Mouse (Mus musculus): ENCODE data around the gene Gns.

The Gns gene

DNA sequence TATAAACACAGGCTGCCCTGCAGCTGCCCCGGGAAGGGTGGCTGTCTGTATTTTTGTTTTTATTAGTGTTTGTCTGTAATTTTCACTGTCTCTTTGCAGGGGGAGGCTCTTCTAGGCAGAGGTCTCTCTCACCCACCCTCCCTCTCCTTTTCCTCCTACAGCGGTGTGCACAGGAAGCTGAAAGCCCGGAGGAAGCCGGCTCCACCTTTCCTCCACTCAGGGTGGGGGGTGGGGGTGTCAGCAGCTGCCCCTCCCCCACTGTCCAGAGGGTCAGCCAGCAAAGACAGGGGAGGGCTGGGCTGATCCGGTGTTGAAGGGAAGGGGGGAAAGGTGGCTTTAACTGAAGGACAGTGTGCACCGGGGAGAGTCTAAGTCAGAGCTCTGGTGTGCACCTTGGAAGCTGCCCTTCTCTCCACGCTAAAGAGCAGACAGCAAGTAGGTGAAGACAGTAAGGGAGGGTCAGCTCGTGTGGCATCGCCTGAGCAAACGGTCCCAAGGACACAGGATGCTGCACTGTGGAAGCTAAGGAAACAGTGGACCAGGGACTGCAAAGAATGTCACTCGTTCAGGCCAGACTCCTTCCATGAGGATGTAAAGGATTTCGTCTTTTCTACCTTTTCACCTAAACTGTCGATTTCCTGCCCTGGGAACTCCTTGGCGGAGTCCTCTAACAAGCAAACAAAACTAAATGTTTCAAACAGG lies 65.2 kb downstream of the Gns start:
- no peak for DNase-seq (ENCODE audit: low spot score)

- no peak for DNase-seq (ENCODE audit: low spot score)
These were observed 66.1 kb downstream of the Gns start for GRCm38 (mm10) chr10:121430764-121431540.

- peak; percentile 8 for DNase-seq (ENCODE audit: low spot score)
These were observed 67.2 kb downstream of the Gns start for GRCm38 (mm10) chr10:121432041-121432634.

GRCm38 (mm10) chr10:121432635-121433280 lies 67.9 kb downstream of the Gns start:
- peak; percentile 24 for DNase-seq (ENCODE audit: low spot score)

GRCm38 (mm10) chr10:121434441-121435103 lies 69.7 kb downstream of the Gns start:
- DNase-seq (ENCODE audit: low spot score), result no peak

GRCm38 (mm10) chr10:121435546-121436257 lies 70.8 kb downstream of the Gns start:
- DNase-seq (ENCODE audit: low spot score), result no peak

DNA sequence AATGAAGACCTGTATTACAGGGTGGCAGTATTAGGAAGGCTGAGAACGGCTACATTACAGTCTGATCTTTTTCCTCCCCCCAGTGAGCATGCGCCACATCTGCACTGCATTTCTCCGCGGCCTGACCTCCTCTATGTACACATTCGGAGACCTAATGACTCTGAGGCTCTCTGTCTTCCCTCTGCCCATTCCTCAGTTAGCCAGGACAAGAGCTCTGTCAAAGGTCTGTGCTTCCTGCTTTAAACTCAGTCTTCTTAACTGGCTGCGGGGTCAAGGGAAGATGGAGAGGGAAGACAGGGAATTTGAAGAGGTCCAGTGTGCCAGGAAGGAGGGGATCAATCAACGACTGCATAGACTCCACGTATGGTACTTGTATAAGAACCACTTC lies 71.4 kb downstream of the Gns start:
- DNase-seq (ENCODE audit: low spot score), result no peak

GRCm38 (mm10) chr10:121436693-121437092 lies 71.8 kb downstream of the Gns start:
- no peak for DNase-seq (ENCODE audit: low spot score)

- DNase-seq (ENCODE audit: low spot score), result no peak
These were observed 73.2 kb downstream of the Gns start for GRCm38 (mm10) chr10:121438109-121438508.

DNA sequence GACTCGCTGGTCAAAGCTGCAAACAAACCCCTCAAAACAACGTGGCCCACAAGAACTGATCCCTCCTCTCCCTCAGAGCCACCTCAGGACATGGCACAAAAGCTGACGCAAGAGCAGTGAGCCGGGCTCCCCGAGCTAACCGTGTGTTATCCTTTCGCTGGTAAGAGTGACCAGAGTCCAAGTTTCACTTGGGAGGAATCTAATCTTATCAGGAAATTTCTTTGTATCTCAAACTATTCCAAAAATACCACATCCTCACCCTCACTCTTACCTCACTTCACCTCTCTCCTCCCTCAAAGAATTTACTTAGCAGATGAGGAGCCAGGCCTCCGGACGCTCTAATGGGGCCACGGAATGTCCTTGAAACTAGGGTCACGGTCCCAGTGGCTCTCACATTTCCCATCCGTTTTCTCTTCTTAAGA lies 74.4 kb downstream of the Gns start:
- DNase-seq (ENCODE audit: low spot score), result no peak

DNA sequence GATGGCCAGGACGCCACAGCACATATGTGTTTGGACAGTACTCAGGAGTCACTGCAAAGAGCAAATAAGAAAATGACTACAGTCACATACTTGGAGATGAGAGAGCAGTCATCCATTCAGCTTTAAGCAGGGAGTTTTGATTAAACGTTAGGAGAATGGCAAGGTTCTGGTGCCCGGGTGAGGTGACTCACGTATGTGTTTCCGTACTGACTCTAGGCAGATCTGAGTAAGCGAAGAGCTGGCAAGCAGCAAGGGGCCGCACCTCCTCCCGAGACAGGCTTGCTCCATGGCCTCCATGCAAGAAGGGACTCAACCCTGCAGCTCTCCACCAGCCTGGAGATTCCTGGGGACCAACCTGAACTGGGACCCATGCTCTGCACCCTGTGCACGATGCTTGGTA lies 78.9 kb downstream of the Gns start:
- no peak for DNase-seq (ENCODE audit: low spot score)

DNA sequence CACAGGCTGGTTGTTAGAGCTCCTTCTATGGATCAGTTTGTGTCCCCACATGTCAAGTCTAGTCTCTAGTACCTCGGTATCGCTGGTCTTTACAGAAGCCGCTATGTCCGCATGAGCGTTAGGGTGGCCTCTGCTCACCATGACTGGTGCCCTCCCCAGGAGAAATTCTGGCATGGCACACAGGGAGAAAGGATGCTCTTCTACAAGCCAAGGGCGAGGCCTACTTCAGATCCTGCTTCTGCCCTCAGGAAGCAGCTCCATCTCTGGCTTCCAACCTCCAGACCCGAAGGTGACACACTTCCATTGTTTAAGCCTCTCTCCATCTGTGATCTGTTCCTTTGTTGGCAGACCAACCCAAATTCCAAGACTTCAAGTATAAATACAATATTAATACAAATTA lies 79.3 kb downstream of the Gns start:
- DNase-seq (ENCODE audit: low spot score), result no peak

DNA sequence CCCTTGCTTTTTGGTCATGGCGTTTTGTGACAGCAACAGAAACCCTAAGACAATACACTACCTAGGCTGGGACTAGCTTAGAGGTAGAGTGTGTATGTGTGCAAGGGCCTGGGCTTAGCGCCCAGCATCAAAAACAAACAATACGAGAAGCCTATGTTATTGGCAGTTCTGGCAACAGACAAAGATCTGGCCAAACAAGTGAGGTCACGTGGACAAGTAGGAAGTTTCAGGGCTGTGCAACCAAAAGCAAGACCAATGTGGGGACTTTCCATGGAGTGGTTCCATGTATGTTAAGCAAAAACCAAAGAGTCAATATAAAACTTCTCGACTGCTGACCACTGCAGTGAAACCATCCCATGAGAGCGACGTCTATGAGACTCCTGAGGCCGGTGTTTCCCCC lies 80.9 kb downstream of the Gns start:
- DNase-seq (ENCODE audit: low spot score), result no peak

Measured in c-Kit-positive CD71-positive TER-119-positive erythroid progenitor cells, embryonic 14.5 days (primary cell).